Mouse (Mus musculus) heart, embryonic 15.5 days (tissue): Measurements from ENCODE around the gene Rit1. TPM values are rescaled to one million over a fixed set of nuclear protein-coding genes. Genes with fewer than 3 reads are reported as not detected.
"Not testable (repeated sequence)": the region's sequence is repeated elsewhere in the genome, so short reads cannot be mapped to it uniquely, and the experiment has no call there.

Experiments
- ATAC-seq: fragments of 200-750 bp; cut with Nextera tagmentation; replicated peaks from 2 replicates; pipeline ENCODE4 v1.8.0; 2017; ENCODE audit warnings: low read depth, moderate TSS enrichment; ENCODE audit not compliant: insufficient number of reproducible peaks, insufficient read depth, low FRiP score
- H3K27ac ChIP-seq: fragments of 300-500 bp; sonication (generic); 2 replicates; pipeline ENCODE4 v1.5.1; 2015; ENCODE audit warnings: mild to moderate bottlenecking, inconsistent platforms
- H3K27me3 ChIP-seq: fragments of 300-500 bp; sonication (generic); 2 replicates; pipeline ENCODE4 v1.6.1; 2015; ENCODE audit warnings: inconsistent platforms
- H3K36me3 ChIP-seq: fragments of 300-500 bp; sonication (generic); 2 replicates; pipeline ENCODE4 v1.6.1; 2015; ENCODE audit warnings: mild to moderate bottlenecking, inconsistent platforms
- H3K4me1 ChIP-seq: fragments of 300-500 bp; sonication (generic); replicated peaks from 2 replicates; pipeline ENCODE4 v1.6.1; 2015; ENCODE audit warnings: inconsistent platforms
- H3K4me2 ChIP-seq: fragments of 300-500 bp; sonication (generic); 2 replicates; pipeline ENCODE4 v1.6.1; 2015; ENCODE audit warnings: inconsistent platforms, mild to moderate bottlenecking, moderate library complexity
- H3K4me3 ChIP-seq: fragments of 300-500 bp; sonication (generic); 2 replicates; pipeline ENCODE4 v1.5.1; 2015; ENCODE audit warnings: mild to moderate bottlenecking, inconsistent platforms
- H3K9ac ChIP-seq: fragments of 300-500 bp; sonication (generic); 2 replicates; pipeline ENCODE4 v1.6.1; 2015; ENCODE audit warnings: mild to moderate bottlenecking, inconsistent platforms
- H3K9me3 ChIP-seq: fragments of 300-500 bp; sonication (generic); replicated peaks from 2 replicates; pipeline ENCODE4 v1.6.1; 2016; ENCODE audit warnings: inconsistent platforms
- WGBS: fragments of 180-500 bp; shearing (Covaris S2); methylation state at CpG from one replicate; pipeline ENCODE4 v1.1.7; 2015; ENCODE audit warnings: mixed read lengths; 5-methylcytosine and 5-hydroxymethylcytosine counted together
- polyA plus RNA-seq: library from polyadenylated mRNA; unstranded; fragments of >200 nt; fragmentation: Nextera tagmentation; extraction: Ambion mirVana; gene quantifications from 2 replicates; pipeline ENCODE4 v1.2.1, GENCODE M21; 2015

Rit1 gene
- polyA plus RNA-seq, 1 experiment from 2014 or later, result 49.9 TPM

GRCm38 (mm10) chr3:88772399-88772798 is 55.8 kb downstream of the Rit1 start:
- H3K9me3 ChIP-seq, H3K27me3 ChIP-seq, H3K36me3 ChIP-seq, H3K9ac ChIP-seq, H3K4me1 ChIP-seq, H3K27ac ChIP-seq, H3K4me3 ChIP-seq: not testable (repeated sequence)
- ATAC-seq, result peak; percentile 58
- peak overlapping the region; percentile 36; the same call in 1 of the 2 replicates for H3K4me2 ChIP-seq
- WGBS, result 1% methylated on average over 19 of the region's 19 CpGs

- ATAC-seq, H3K27ac ChIP-seq, H3K4me2 ChIP-seq, H3K9me3 ChIP-seq, H3K4me1 ChIP-seq, H3K36me3 ChIP-seq, H3K4me3 ChIP-seq, H3K27me3 ChIP-seq, H3K9ac ChIP-seq: not testable (repeated sequence)
- WGBS, result 86% methylated on average over 6 of the region's 6 CpGs
Measured at GRCm38 (mm10) chr3:88773163-88773562, 56.5 kb downstream of the Rit1 start.

GRCm38 (mm10) chr3:88774939-88775841 is 58.6 kb downstream of the Rit1 start, which contains the start of gene Syt11:
Gene Syt11, minus strand, starts transcription at chr3:88775164.
- H3K9me3 ChIP-seq, H3K4me1 ChIP-seq, H3K27me3 ChIP-seq, H3K36me3 ChIP-seq: not testable (repeated sequence)
- 5% methylated on average over 36 of the region's 51 CpGs for whole genome bisulfite sequencing
- Histone ChIP-seq H3K27ac (peak within 1 kb of the TSS; percentile 61; the same call in 1 of the 2 replicates), H3K9ac (peak within 1 kb of the TSS; percentile 38; the same call in 1 of the 2 replicates), H3K4me3 (peak within 1 kb of the TSS; percentile 48), H3K4me2 (peak within 1 kb of the TSS; percentile 56)
- peak; percentile 47 for ATAC-seq

Other genes starting within 250 kb of the Rit1 start
- 110 and 131 TPM in 2 replicates for gene Lmna, start 206.9 kb upstream of the Rit1 start, polyA plus RNA-seq
- 6.5 and 8.0 TPM in 2 replicates for gene Mex3a, start 184.4 kb upstream of the Rit1 start, polyA plus RNA-seq
- 0.92 and 4.0 TPM in 2 replicates for gene Rab25, start 168.5 kb upstream of the Rit1 start, polyA plus RNA-seq
- 119 and 144 TPM in 2 replicates for gene Lamtor2, start 163.8 kb upstream of the Rit1 start, polyA plus RNA-seq
- gene Ubqln4, start 163.1 kb upstream of the Rit1 start, polyA plus RNA-seq, result 30.0 and 34.9 TPM in 2 replicates
- 164 and 178 TPM in 2 replicates for gene Ssr2, start 141.0 kb upstream of the Rit1 start, polyA plus RNA-seq
- 72.8 and 82.5 TPM in 2 replicates for gene Arhgef2, start 110.9 kb upstream of the Rit1 start, polyA plus RNA-seq
- gene Rxfp4, start 63.7 kb upstream of the Rit1 start, polyA plus RNA-seq, result not detected in 2 replicates
- gene Khdc4, start 31.0 kb upstream of the Rit1 start, polyA plus RNA-seq, result 61.3 and 69.2 TPM in 2 replicates
- gene Syt11, start 58.3 kb downstream of the Rit1 start, polyA plus RNA-seq, result 10.8 and 14.4 TPM in 2 replicates
- gene Gon4l, start 118.4 kb downstream of the Rit1 start, polyA plus RNA-seq, result 6.0 and 7.4 TPM in 2 replicates
- gene Msto1, start 197.2 kb downstream of the Rit1 start, polyA plus RNA-seq, result 37.3 and 44.6 TPM in 2 replicates
- gene Ash1l, start 233.8 kb downstream of the Rit1 start, polyA plus RNA-seq, result 13.3 and 13.6 TPM in 2 replicates
- gene Dap3, start 234.3 kb downstream of the Rit1 start, polyA plus RNA-seq, result 132 and 135 TPM in 2 replicates